8 mouse cellular contexts compared by ENCODE assay signal in the genomic region with DNA sequence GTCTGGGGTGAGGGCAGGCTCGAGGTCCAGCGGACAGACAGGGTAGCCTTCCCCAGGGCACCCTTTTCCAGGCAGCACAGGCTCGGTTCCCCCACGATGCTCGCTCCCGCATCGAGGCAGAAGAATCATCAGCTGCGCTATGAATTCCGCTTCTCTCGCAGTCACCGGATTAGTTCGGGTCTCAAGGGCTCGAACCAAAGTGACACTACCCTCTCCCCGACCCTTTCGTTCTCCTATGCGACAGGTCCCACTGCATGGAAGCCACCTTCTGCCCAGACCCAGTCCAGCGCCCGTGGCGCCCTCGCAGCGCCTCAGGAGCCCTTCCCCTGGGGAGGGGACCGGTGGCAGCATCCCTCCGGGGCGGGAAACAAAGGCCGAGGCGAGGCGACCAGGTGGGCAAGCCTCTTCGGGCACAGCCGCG. TPM values are rescaled to one million over a fixed set of nuclear protein-coding genes. Genes with fewer than 3 reads are reported as not detected.
DNase-seq lines count a peak whose midpoint lies in the region; ATAC-seq and TF ChIP-seq lines count a peak whose summit lies in the region.

No protein-coding gene starts in this region.

- DNase-seq in cerebellum, adult 2 months = no peak
- DNase-seq in cerebellum, postnatal 14 days = no peak
- DNase-seq in lung, adult 18-20 months = no peak
- DNase-seq in ovary, postnatal 10 days (ENCODE audit: low spot score) = no peak
- no peak for DNase-seq in kidney, adult 11 months

- no peaks in the 10 kb centered on the region for H3K36me3 ChIP-seq in lung, embryonic 15.5 days
- H3K36me3 ChIP-seq in heart, embryonic 15.5 days = no peaks in the 10 kb centered on the region
- H3K36me3 ChIP-seq in megakaryocyte, embryonic 14.5 days (replicated peaks; ENCODE audit: low read length) = no peaks in the 10 kb centered on the region

- peak overlapping the region; percentile 53 for H3K9ac ChIP-seq in lung, embryonic 15.5 days
- H3K9ac ChIP-seq in heart, embryonic 15.5 days = peak overlapping the region; percentile 77

- H3K4me1 ChIP-seq in cerebellum, adult 2 months (ENCODE audit: control insufficient read depth, insufficient read depth, low read length) = peaks cover 11% of the 10 kb centered on the region; the same call in 1 of the 2 replicates
- H3K4me1 ChIP-seq in lung, embryonic 15.5 days = peaks cover 10% of the 10 kb centered on the region; the same call in 1 of the 2 replicates
- H3K4me1 ChIP-seq in heart, embryonic 15.5 days (replicated peaks) = peaks cover 27% of the 10 kb centered on the region
- peaks cover 13% of the 10 kb centered on the region for H3K4me1 ChIP-seq in megakaryocyte, embryonic 14.5 days

- H3K9me3 ChIP-seq in lung, embryonic 15.5 days = no peaks in the 10 kb centered on the region
- H3K9me3 ChIP-seq in heart, embryonic 15.5 days (replicated peaks) = no peaks in the 10 kb centered on the region
- peaks cover 10% of the 10 kb centered on the region for H3K9me3 ChIP-seq in megakaryocyte, embryonic 14.5 days

- peak overlapping the region; percentile 98 for H3K4me2 ChIP-seq in lung, embryonic 15.5 days
- peak overlapping the region; percentile 93 for H3K4me2 ChIP-seq in heart, embryonic 15.5 days

- H3K27me3 ChIP-seq in cerebellum, adult 2 months (ENCODE audit: control insufficient read depth, insufficient read depth, low read length) = no peaks in the 10 kb centered on the region
- peaks cover 30% of the 10 kb centered on the region for H3K27me3 ChIP-seq in lung, embryonic 15.5 days
- 0 out of 2 replicates have a peak, but pooled peaks cover 3% of the 10 kb centered on the region for H3K27me3 ChIP-seq in heart, embryonic 15.5 days
- peaks cover 50% of the 10 kb centered on the region for H3K27me3 ChIP-seq in megakaryocyte, embryonic 14.5 days (replicated peaks)

- under 1% methylated on average over 30 of the region's 30 CpGs for WGBS in cerebellum, adult 2 months
- WGBS in lung, embryonic 15.5 days = under 1% methylated on average over 30 of the region's 30 CpGs
- WGBS in heart, embryonic 15.5 days = under 1% methylated on average over 30 of the region's 30 CpGs

- TF ChIP-seq CTCF in cerebellum, adult 2 months (IDR thresholded peaks at IDR 0.05; ENCODE audit: borderline replicate concordance, insufficient read depth, low read depth, low read length) = no peak

- peak overlapping the region; percentile 76 for H3K27ac ChIP-seq in cerebellum, adult 2 months (ENCODE audit: insufficient read depth, low read length)
- no peak overlapping the region for H3K27ac ChIP-seq in lung, embryonic 15.5 days
- peak overlapping the region; percentile 63 for H3K27ac ChIP-seq in heart, embryonic 15.5 days

- H3K4me3 ChIP-seq in cerebellum, adult 2 months (replicated peaks; ENCODE audit: insufficient read depth, low read depth, low read length) = peak overlapping the region; percentile 75
- peak overlapping the region; percentile 63 for H3K4me3 ChIP-seq in lung, embryonic 15.5 days
- H3K4me3 ChIP-seq in heart, embryonic 15.5 days = peak overlapping the region; percentile 81
- H3K4me3 ChIP-seq in megakaryocyte, embryonic 14.5 days (replicated peaks) = peak overlapping the region; percentile 90

- no peak for ATAC-seq in lung, embryonic 15.5 days (ENCODE audit: borderline replicate concordance, extremely low read depth, low FRiP score, low TSS enrichment)
- ATAC-seq in heart, embryonic 15.5 days (replicated peaks; ENCODE audit: insufficient number of reproducible peaks, insufficient read depth, low FRiP score, low read depth) = peak; percentile 19

- TF ChIP-seq POLR2A in cerebellum, adult 2 months (IDR thresholded peaks at IDR 0.05; ENCODE audit: borderline replicate concordance, insufficient read depth, low read length) = no peak

RNA-seq across cellular contexts. Expression of a gene that starts 0.5 kb away (rescaled TPM):
- 32.3 and 37.8 TPM in 2 replicates for polyA plus RNA-seq in cerebellum, adult 2 months (2012; rRNA removed)
- 12.3 and 13.3 TPM in 2 replicates for polyA plus RNA-seq in lung, embryonic 15.5 days (2015; fragmentation: Nextera tagmentation; extraction: Ambion mirVana)
- 42.7 and 50.8 TPM in 2 replicates for polyA plus RNA-seq in heart, embryonic 15.5 days (2015; fragmentation: Nextera tagmentation; extraction: Ambion mirVana)
- polyA plus RNA-seq in megakaryocyte, embryonic 14.5 days (2012; ENCODE audit: insufficient read depth, low replicate concordance) = 0.23 TPM in 1 of 2 replicates, not detected in the other

Comparison
In these comparisons a context has a peak if more than half of its experiments do, and no peak if none do; other contexts are left out.
1. RNA of a gene that starts 0.5 kb away (polyA plus RNA-seq): 42.7 to 50.8 TPM in heart, embryonic 15.5 days, 32.3 to 37.8 TPM in cerebellum, adult 2 months and 12.3 to 13.3 TPM in lung, embryonic 15.5 days; 0.23 TPM in megakaryocyte, embryonic 14.5 days; every median in the first group is over 10 times any median in the second.
2. Peak in every context shown above with its lines, with median percentiles within 50 percentile points of each other: H3K4me3 ChIP-seq.